Mouse (Mus musculus): ENCODE measurements around the gene Ece2. TPM values are rescaled to one million over a fixed set of nuclear protein-coding genes. Genes with fewer than 3 reads are reported as not detected.
A peak's percentile ranks its signal among the peaks of the same experiment; 100 is the strongest.

Ece2 gene
- polyA plus RNA-seq, 1 experiment from 2014 or later = 6.9 TPM

MicroRNAs encoded within 50 kb of the gene (microRNA counts, 519-probe panel; counts per million panel counts)
- 3,250 counts per million, percentile 55 among the panel's probes with 10 or more counts for microRNA mmu-miR-1224

Small RNA genes within 50 kb of the gene (microRNA-seq; reads per million reads assigned to microRNA genes)
- 0.52 reads per million for gene Mir1224

Other genes starting within 250 kb of the Ece2 start
- 86.9 and 100 TPM in 2 replicates for gene Abcc5, start 203.4 kb upstream of the Ece2 start, polyA plus RNA-seq (2015; fragmentation: Nextera tagmentation; extraction: Ambion mirVana)
- 109 and 113 TPM in 2 replicates for gene Eif2b5, start 131.0 kb upstream of the Ece2 start, polyA plus RNA-seq (2015; fragmentation: Nextera tagmentation; extraction: Ambion mirVana)
- 28.0 and 28.7 TPM in 2 replicates for gene Dvl3, start 112.8 kb upstream of the Ece2 start, polyA plus RNA-seq (2015; fragmentation: Nextera tagmentation; extraction: Ambion mirVana)
- gene Ap2m1, start 94.3 kb upstream of the Ece2 start, polyA plus RNA-seq (2015; fragmentation: Nextera tagmentation; extraction: Ambion mirVana) = 629 and 657 TPM in 2 replicates
- 68.1 and 78.1 TPM in 2 replicates for gene Abcf3, start 81.3 kb upstream of the Ece2 start, polyA plus RNA-seq (2015; fragmentation: Nextera tagmentation; extraction: Ambion mirVana)
- 0.73 and 1.5 TPM in 2 replicates for gene Vwa5b2, start 40.4 kb upstream of the Ece2 start, polyA plus RNA-seq (2015; fragmentation: Nextera tagmentation; extraction: Ambion mirVana)
- 37.2 and 37.7 TPM in 2 replicates for gene Eef1akmt4, start 18.2 kb upstream of the Ece2 start, polyA plus RNA-seq (2015; fragmentation: Nextera tagmentation; extraction: Ambion mirVana)
- gene Gm49333, start 18.2 kb upstream of the Ece2 start, polyA plus RNA-seq (2015; fragmentation: Nextera tagmentation; extraction: Ambion mirVana) = not detected in 2 replicates
- gene Alg3, start 18.1 kb upstream of the Ece2 start, polyA plus RNA-seq (2015; fragmentation: Nextera tagmentation; extraction: Ambion mirVana) = 39.5 and 41.1 TPM in 2 replicates
- 0.92 and 1.2 TPM in 2 replicates for gene Camk2n2, start 8.5 kb upstream of the Ece2 start, polyA plus RNA-seq (2015; fragmentation: Nextera tagmentation; extraction: Ambion mirVana)
- gene Psmd2, start 21.8 kb downstream of the Ece2 start, polyA plus RNA-seq (2015; fragmentation: Nextera tagmentation; extraction: Ambion mirVana) = 342 and 355 TPM in 2 replicates
- 175 and 183 TPM in 2 replicates for gene Eif4g1, start 38.5 kb downstream of the Ece2 start, polyA plus RNA-seq (2015; fragmentation: Nextera tagmentation; extraction: Ambion mirVana)
- 8.5 and 10.4 TPM in 2 replicates for gene Fam131a, start 63.4 kb downstream of the Ece2 start, polyA plus RNA-seq (2015; fragmentation: Nextera tagmentation; extraction: Ambion mirVana)
- gene Polr2h, start 87.8 kb downstream of the Ece2 start, polyA plus RNA-seq (2015; fragmentation: Nextera tagmentation; extraction: Ambion mirVana) = 117 and 118 TPM in 2 replicates
- 23.3 and 23.5 TPM in 2 replicates for gene Clcn2, start 87.9 kb downstream of the Ece2 start, polyA plus RNA-seq (2015; fragmentation: Nextera tagmentation; extraction: Ambion mirVana)
- 9.1 and 9.3 TPM in 2 replicates for gene Chrd, start 103.3 kb downstream of the Ece2 start, polyA plus RNA-seq (2015; fragmentation: Nextera tagmentation; extraction: Ambion mirVana)
- 0.66 and 0.74 TPM in 2 replicates for gene Thpo, start 104.7 kb downstream of the Ece2 start, polyA plus RNA-seq (2015; fragmentation: Nextera tagmentation; extraction: Ambion mirVana)